Mouse (Mus musculus) left cerebral cortex, adult 18-20 months (tissue): Measurements from ENCODE around the gene Zfp62. TPM values are rescaled to one million over a fixed set of nuclear protein-coding genes. Genes with fewer than 3 reads are reported as not detected.

Experiments
- total RNA-seq, 2 experiments: library from RNA; stranded (reverse); gene quantifications; 2 replicates each; pipeline ENCODE4 v1.2.3; 2021

Zfp62 gene
- total RNA-seq, 2 experiments from 2014 or later, result 68.9 to 78.9 TPM

Other genes starting within 250 kb of the Zfp62 start
- not detected for gene Olfr56, start 224.4 kb upstream of the Zfp62 start, total RNA-seq
- gene 9930111J21Rik1, start 223.9 kb upstream of the Zfp62 start, total RNA-seq, result 1 to 10 TPM in 1 of 2 experiments, under 1 TPM in 1; 0.91 to 1.5 TPM
- gene Gm12185, start 211.1 kb upstream of the Zfp62 start, total RNA-seq, result under 1 TPM; 0.16 to 0.37 TPM
- under 1 TPM in 1 of 2 experiments, not detected in 1; 0.81 TPM for gene Tgtp1, start 209.1 kb upstream of the Zfp62 start, total RNA-seq
- 1 to 10 TPM in 1 of 2 experiments, under 1 TPM in 1; 0.94 to 1.6 TPM for gene 9930111J21Rik2, start 152.1 kb upstream of the Zfp62 start, total RNA-seq
- gene Tgtp2, start 139.1 kb upstream of the Zfp62 start, total RNA-seq, result under 1 TPM; 0.47 to 0.65 TPM
- gene Ifi47, start 126.7 kb upstream of the Zfp62 start, total RNA-seq, result 1 to 10 TPM; 1.0 to 1.4 TPM
- gene Olfr1396, start 88.4 kb upstream of the Zfp62 start, total RNA-seq, result not detected
- gene Olfr1395, start 61.0 kb upstream of the Zfp62 start, total RNA-seq, result not detected
- not detected for gene Olfr1394, start 48.9 kb upstream of the Zfp62 start, total RNA-seq
- gene Btnl9, start 16.1 kb upstream of the Zfp62 start, total RNA-seq, result not detected
- 10 to 100 TPM; 67.9 to 77.0 TPM for gene Mgat1, start 40.9 kb downstream of the Zfp62 start, total RNA-seq
- under 1 TPM; 0.23 to 0.37 TPM for gene Olfr1393, start 75.0 kb downstream of the Zfp62 start, total RNA-seq
- not detected for gene Olfr1392, start 82.0 kb downstream of the Zfp62 start, total RNA-seq
- not detected for gene Olfr10, start 101.4 kb downstream of the Zfp62 start, total RNA-seq
- gene Olfr1391, start 119.5 kb downstream of the Zfp62 start, total RNA-seq, result not detected
- gene Olfr1390, start 131.9 kb downstream of the Zfp62 start, total RNA-seq, result not detected
- not detected for gene Olfr1389, start 219.8 kb downstream of the Zfp62 start, total RNA-seq
- gene Olfr1388, start 233.3 kb downstream of the Zfp62 start, total RNA-seq, result under 1 TPM; 0.40 to 0.42 TPM